Mouse (Mus musculus) embryonic fibroblast, embryonic 13.5 days (primary cell): ENCODE measurements at regions not wholly inside any gene's neighbourhood (a gene's known extent, or its start where the extent isn't known, plus 50 kb on each side); places are given as distances from the start of the nearest gene placed in this dataset.

Source experiments
- H3K27ac ChIP-seq: 2 replicates; pipeline ENCODE4 v1.5.1; 2012; ENCODE audit warnings: low read length, control low read depth, inconsistent platforms; ENCODE audit not compliant: insufficient read depth
- H3K4me1 ChIP-seq: 2 replicates; pipeline ENCODE4 v1.6.1; 2011; ENCODE audit warnings: low read length; ENCODE audit not compliant: control insufficient read depth, insufficient read depth
- H3K4me3 ChIP-seq: 2 replicates; pipeline ENCODE4 v1.5.1; 2011; ENCODE audit warnings: mild to moderate bottlenecking, control low read depth, low read length; ENCODE audit not compliant: insufficient read depth
- CTCF ChIP-seq: IDR thresholded peaks from 2 replicates; pipeline ENCODE4 v1.5.1; 2011; ENCODE audit warnings: mild to moderate bottlenecking, control low read depth, low read length, moderate library complexity, borderline replicate concordance; ENCODE audit not compliant: insufficient read depth
- POLR2A ChIP-seq: IDR thresholded peaks from 2 replicates; pipeline ENCODE4 v1.6.1; 2011; ENCODE audit warnings: low read depth, mild to moderate bottlenecking, control low read depth, low read length, moderate library complexity

- Histone ChIP-seq H3K4me1 (peaks cover 3% of the 10 kb centered on the region; the same call in 1 of the 2 replicates), H3K27ac (no peak overlapping the region), H3K4me3 (no peak overlapping the region)
- no peak for TF ChIP-seq CTCF
- TF ChIP-seq POLR2A = no peak
These were observed 345.2 kb upstream of the Tshz3 start for GRCm38 (mm10) chr7:36352761-36353160.

- TF ChIP-seq CTCF = no peak
- TF ChIP-seq POLR2A = no peak
- H3K4me1 ChIP-seq = peaks cover 3% of the 10 kb centered on the region; the same call in 1 of the 2 replicates
- no peak overlapping the region for H3K4me3 ChIP-seq
- no peak overlapping the region for H3K27ac ChIP-seq
These were observed 347.3 kb upstream of the Tshz3 start for GRCm38 (mm10) chr7:36350616-36351015.

- peaks cover 3% of the 10 kb centered on the region; the same call in 1 of the 2 replicates for H3K4me1 ChIP-seq
- H3K27ac ChIP-seq = no peak overlapping the region
- no peak for TF ChIP-seq POLR2A
- TF ChIP-seq CTCF = no peak
These were observed 349.7 kb upstream of the Tshz3 start for GRCm38 (mm10) chr7:36348195-36348594.

GRCm38 (mm10) chr7:36334857-36335256 lies 363.1 kb upstream of the Tshz3 start:
- Histone ChIP-seq H3K4me3 (no peak overlapping the region), H3K4me1 (no peaks in the 10 kb centered on the region), H3K27ac (no peak overlapping the region)
- TF ChIP-seq POLR2A (no peak), CTCF (no peak)

More at GRCm38 (mm10) chr7:36348195-36348594, 349.7 kb upstream of the Tshz3 start:
- no peak overlapping the region for H3K4me3 ChIP-seq

GRCm38 (mm10) chr7:36334091-36334490 lies 363.8 kb upstream of the Tshz3 start:
- H3K4me3 ChIP-seq = no peak overlapping the region
- no peaks in the 10 kb centered on the region for H3K4me1 ChIP-seq
- no peak for TF ChIP-seq CTCF
- TF ChIP-seq POLR2A = no peak
- no peak overlapping the region for H3K27ac ChIP-seq

- Histone ChIP-seq H3K4me3 (no peak overlapping the region), H3K4me1 (no peaks in the 10 kb centered on the region), H3K27ac (no peak overlapping the region)
- TF ChIP-seq POLR2A = no peak
- no peak for TF ChIP-seq CTCF
These were observed 365.3 kb upstream of the Tshz3 start for GRCm38 (mm10) chr7:36332633-36333032.

- TF ChIP-seq CTCF (no peak), POLR2A (no peak)
- Histone ChIP-seq H3K4me3 (no peak overlapping the region), H3K27ac (no peak overlapping the region), H3K4me1 (no peaks in the 10 kb centered on the region)
These were observed 369.8 kb upstream of the Tshz3 start for GRCm38 (mm10) chr7:36328141-36328540.

GRCm38 (mm10) chr7:36324035-36324434 lies 373.9 kb upstream of the Tshz3 start:
- Histone ChIP-seq H3K4me3 (no peak overlapping the region), H3K4me1 (no peaks in the 10 kb centered on the region), H3K27ac (no peak overlapping the region)
- TF ChIP-seq POLR2A (no peak), CTCF (no peak)

GRCm38 (mm10) chr7:36322181-36322580 lies 375.7 kb upstream of the Tshz3 start:
- Histone ChIP-seq H3K4me3 (no peak overlapping the region), H3K27ac (no peak overlapping the region), H3K4me1 (no peaks in the 10 kb centered on the region)
- TF ChIP-seq CTCF = no peak
- TF ChIP-seq POLR2A = no peak

- H3K4me3 ChIP-seq = no peak overlapping the region
- no peaks in the 10 kb centered on the region for H3K4me1 ChIP-seq
- H3K27ac ChIP-seq = no peak overlapping the region
- no peak for TF ChIP-seq POLR2A
- TF ChIP-seq CTCF = no peak
These were observed 380.3 kb upstream of the Tshz3 start for GRCm38 (mm10) chr7:36317466-36318212.
